Mouse (Mus musculus) testis, adult 2 months (tissue): ENCODE data around the gene Serinc2. TPM values are rescaled to one million over a fixed set of nuclear protein-coding genes. Genes with fewer than 3 reads are reported as not detected.

Experiments
- H3K27ac ChIP-seq: fragments of 200-500 bp; 2 replicates; pipeline ENCODE4 v1.5.1; 2012; ENCODE audit warnings: low read depth, low read length; ENCODE audit not compliant: control insufficient read depth, insufficient read depth
- H3K27me3 ChIP-seq: fragments of 200-500 bp; 2 replicates; pipeline ENCODE4 v1.6.1; 2012; ENCODE audit warnings: mild to moderate bottlenecking, low read length, moderate library complexity; ENCODE audit not compliant: control insufficient read depth, insufficient read depth
- H3K36me3 ChIP-seq: fragments of 200-500 bp; 2 replicates; pipeline ENCODE4 v1.6.1; 2012; ENCODE audit warnings: mild to moderate bottlenecking, low read length; ENCODE audit not compliant: control insufficient read depth, insufficient read depth
- H3K4me1 ChIP-seq: fragments of 200-500 bp; 2 replicates; pipeline ENCODE4 v1.6.1; 2012; ENCODE audit warnings: low read length; ENCODE audit not compliant: control insufficient read depth, insufficient read depth
- H3K4me3 ChIP-seq: fragments of 200-500 bp; 2 replicates; pipeline ENCODE4 v1.5.1; 2012; ENCODE audit warnings: low read depth, mild to moderate bottlenecking, low read length, moderate library complexity, mixed read lengths; ENCODE audit not compliant: control insufficient read depth
- CTCF ChIP-seq: fragments of 200-500 bp; IDR thresholded peaks from 2 replicates; pipeline ENCODE4 v1.5.1; 2012; ENCODE audit warnings: low read depth, mild to moderate bottlenecking, inconsistent platforms, low read length, moderate library complexity; ENCODE audit not compliant: control insufficient read depth, insufficient read depth, insufficient replicate concordance
- POLR2A ChIP-seq: fragments of 200-500 bp; IDR thresholded peaks from 2 replicates; pipeline ENCODE4 v1.6.1; 2012; ENCODE audit warnings: low read depth, mild to moderate bottlenecking, inconsistent platforms, low read length, moderate library complexity; ENCODE audit not compliant: control insufficient read depth
- polyA plus RNA-seq: library from polyadenylated mRNA; depleted of rRNA; stranded (reverse); fragments of >200 nt; gene quantifications from 2 replicates; pipeline ENCODE4 v1.2.3, GENCODE M21; 2012

The Serinc2 gene
- polyA plus RNA-seq, 1 experiment: 23.7 TPM

DNA sequence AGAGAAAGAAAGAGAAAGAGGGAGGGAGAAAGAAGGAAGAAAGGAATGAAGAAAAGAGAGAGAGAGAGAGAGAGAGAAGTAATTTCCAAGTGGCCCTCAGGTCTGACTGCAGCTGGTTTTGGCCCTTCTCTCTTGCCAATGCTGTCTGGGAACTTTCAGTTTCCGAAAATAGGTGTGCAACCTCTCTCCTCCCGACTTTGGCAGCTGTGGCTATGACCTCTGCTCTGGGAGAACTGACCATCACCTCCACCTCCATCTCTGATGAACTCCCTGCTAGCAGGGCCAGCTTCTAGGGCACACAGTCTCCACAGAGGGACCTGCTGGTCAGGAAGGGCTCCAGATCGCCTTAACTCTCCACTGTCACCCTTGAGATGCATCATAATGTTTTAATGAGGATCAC lies 7.5 kb upstream of the Serinc2 start:
- TF ChIP-seq POLR2A (no peak), CTCF (no peak)
- Histone ChIP-seq H3K36me3 (no peaks in the 10 kb centered on the region), H3K4me3 (no peak overlapping the region), H3K27ac (no peak overlapping the region), H3K27me3 (no peaks in the 10 kb centered on the region), H3K4me1 (no peaks in the 10 kb centered on the region)

DNA sequence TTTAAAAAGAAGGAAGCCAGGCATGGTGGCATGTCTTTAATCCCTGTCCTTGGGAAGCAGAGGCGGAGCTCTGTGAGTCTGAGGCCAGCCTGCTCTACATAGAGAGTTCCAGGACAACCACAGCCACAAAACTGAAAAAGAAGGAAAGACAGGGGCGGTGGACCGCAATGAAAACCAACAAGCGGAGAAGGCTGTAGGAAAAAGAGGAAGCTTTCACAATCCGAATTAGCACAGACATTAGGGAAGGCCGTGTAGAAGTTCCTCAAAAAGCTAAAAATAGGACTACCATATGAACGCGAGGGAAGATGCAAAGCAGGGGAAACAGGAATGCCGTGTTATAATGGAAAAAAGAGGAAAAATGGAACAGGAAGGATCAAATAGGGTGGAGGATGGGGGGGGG lies 4.8 kb upstream of the Serinc2 start:
- Histone ChIP-seq H3K4me1 (no peaks in the 10 kb centered on the region), H3K4me3 (no peak overlapping the region), H3K36me3 (no peaks in the 10 kb centered on the region), H3K27ac (no peak overlapping the region), H3K27me3 (no peaks in the 10 kb centered on the region)
- no peak for TF ChIP-seq POLR2A
- TF ChIP-seq CTCF: no peak

DNA sequence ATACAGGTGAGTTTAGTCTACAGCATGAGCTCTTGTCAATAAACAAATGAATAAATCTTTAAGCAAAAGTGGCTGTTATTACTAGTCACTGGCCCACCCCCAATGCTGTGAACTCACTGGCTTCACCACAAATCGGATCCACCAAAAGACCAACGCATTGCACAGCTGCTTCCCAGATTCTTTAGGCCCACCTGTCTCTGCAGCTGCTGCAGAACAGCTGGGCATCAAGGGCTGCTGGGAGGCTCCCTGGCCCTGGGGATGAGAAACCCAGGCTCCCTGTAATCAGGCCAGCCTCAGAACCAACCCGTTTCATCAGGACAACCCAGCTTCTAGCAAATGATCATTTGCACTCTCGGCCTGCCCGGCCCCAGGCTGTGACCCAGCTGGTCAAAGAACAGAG lies 3.9 kb upstream of the Serinc2 start:
- H3K27ac ChIP-seq: no peak overlapping the region
- H3K36me3 ChIP-seq: no peaks in the 10 kb centered on the region
- TF ChIP-seq CTCF (no peak), POLR2A (no peak)
- H3K4me3 ChIP-seq: no peak overlapping the region
- no peaks in the 10 kb centered on the region for H3K4me1 ChIP-seq
- H3K27me3 ChIP-seq: no peaks in the 10 kb centered on the region

DNA sequence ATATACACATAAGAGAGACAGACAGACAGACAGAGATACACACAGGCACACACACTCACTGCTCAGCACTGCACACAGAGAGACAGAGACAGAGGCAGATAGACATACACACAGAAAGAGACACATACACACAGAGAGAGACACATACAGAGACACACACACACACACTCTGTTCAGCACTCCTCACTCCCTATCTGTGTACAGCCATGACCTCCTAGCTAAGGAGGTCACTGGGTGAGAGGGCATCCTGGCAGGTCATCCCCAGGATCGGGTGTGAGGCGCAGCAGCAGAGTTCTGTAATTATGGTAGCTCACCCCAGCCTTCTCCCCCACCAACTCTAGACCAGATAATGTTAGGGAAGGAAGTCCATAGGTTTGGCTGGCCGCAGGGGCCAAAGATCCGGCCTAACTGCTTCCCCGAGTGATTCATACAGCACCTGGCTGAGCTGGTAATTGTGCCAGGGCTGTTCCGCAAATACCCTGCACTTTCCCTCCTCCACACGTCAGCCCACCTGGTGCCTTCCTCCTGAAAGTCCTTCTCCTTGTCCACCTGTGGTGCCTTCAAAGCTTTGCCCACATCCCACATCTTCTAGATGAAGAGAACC lies 2.3 kb downstream of the Serinc2 start:
- TF ChIP-seq CTCF (no peak), POLR2A (no peak)
- no peaks in the 10 kb centered on the region for H3K36me3 ChIP-seq
- no peak overlapping the region for H3K27ac ChIP-seq
- H3K4me1 ChIP-seq: peaks cover 15% of the 10 kb centered on the region
- no peak overlapping the region for H3K4me3 ChIP-seq
- H3K27me3 ChIP-seq: 0 out of 2 replicates have a peak, but pooled peaks cover 4% of the 10 kb centered on the region

DNA sequence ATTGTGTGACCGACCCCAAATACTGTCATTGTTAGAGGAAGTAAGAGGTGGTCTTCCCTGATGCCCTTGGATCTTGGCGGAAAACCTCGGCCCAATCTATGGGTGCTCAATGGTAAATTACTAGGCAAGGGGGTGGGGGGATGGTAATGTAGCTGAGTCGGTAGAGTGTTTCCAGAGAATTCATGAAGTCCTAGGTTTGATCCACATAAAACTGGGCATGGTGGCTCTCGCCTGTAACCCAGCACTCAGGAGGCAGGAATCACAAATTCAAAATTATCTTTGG lies 3.2 kb downstream of the Serinc2 start:
- Histone ChIP-seq H3K4me3 (no peak overlapping the region), H3K4me1 (peaks cover 15% of the 10 kb centered on the region), H3K36me3 (no peaks in the 10 kb centered on the region), H3K27me3 (0 out of 2 replicates have a peak, but pooled peaks cover 4% of the 10 kb centered on the region), H3K27ac (no peak overlapping the region)
- no peak for TF ChIP-seq CTCF
- no peak for TF ChIP-seq POLR2A

DNA sequence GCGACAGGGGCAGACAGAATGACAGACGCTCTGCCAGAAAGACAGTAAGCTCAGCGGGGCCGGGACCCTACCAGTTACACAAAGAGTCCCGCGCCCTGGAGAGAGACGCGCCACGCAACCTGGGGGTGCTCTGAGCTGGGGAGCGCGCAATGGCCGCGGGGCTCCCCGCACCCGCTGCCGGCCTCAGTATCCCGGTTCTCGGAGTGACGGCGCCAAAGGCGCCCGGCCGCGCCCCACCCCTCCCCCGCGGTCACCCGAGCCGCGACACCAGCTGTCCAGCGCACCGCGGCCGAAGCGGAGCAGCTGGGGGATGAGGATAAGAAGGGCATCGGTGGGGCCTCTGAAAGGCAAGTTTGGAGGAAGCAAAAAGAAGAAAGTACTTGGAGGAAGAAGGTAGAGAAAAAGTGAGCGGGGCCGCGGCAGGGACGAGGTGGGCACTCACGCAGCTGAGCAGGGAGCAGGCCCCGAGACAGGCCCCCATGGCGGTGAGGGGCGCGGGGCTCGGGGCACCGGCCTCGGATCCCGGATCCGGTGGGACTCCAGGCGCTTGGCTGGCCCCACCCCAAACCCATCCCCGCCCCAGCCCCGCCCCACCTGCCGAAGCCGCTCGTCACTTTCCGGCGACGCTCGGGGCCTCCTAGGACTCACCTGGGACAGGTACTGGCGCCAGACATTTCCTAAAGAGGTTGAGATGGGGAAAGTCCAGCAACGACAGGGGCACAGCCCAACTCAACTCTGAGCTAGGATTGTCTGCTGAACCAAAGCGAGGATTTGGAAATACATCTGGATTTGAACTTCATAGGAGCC lies 3.8 kb downstream of the Serinc2 start:
- 0 out of 2 replicates have a peak, but pooled peaks cover 4% of the 10 kb centered on the region for H3K27me3 ChIP-seq
- H3K36me3 ChIP-seq: no peaks in the 10 kb centered on the region
- TF ChIP-seq CTCF (no peak), POLR2A (no peak)
- no peak overlapping the region for H3K27ac ChIP-seq
- H3K4me1 ChIP-seq: peaks cover 15% of the 10 kb centered on the region
- peak overlapping the region; percentile 45 for H3K4me3 ChIP-seq

DNA sequence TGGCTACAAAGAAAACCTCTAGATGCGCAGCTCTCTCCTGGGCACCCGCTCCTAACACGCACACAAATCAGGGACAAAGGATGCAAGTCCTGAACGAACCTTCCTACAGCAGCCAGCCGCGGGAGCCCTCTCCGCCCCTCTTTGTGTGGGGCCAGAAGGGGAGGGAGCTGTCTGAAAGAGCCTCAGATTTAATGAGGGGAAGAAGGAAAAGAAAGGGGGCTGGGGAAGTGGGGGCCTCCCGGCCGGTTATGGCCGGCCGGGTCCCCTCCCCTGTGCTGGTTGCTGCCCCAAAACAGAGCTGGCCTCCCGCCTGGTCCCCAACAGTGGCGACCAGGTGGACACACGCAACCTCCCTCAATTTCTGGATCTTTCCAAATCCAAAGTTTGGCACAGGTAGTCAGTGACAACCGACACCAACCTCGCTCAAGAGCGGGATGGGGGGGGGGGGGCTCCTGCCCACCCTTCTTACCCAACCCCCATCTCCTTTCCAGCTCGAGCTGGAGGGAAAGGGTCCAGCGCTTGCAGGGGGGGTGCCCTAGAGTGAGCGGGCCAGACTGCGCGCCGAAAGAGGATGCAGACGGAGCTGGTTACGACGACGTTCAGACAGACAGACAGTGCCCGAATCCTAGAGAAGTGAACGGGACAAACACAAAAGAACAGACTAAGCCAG lies 4.5 kb downstream of the Serinc2 start:
- no peak for TF ChIP-seq CTCF
- no peak for TF ChIP-seq POLR2A
- peak overlapping the region; percentile 13; the same call in 1 of the 2 replicates for H3K4me3 ChIP-seq
- no peak overlapping the region for H3K27ac ChIP-seq
- peaks cover 15% of the 10 kb centered on the region for H3K4me1 ChIP-seq
- 0 out of 2 replicates have a peak, but pooled peaks cover 4% of the 10 kb centered on the region for H3K27me3 ChIP-seq
- H3K36me3 ChIP-seq: no peaks in the 10 kb centered on the region
